Mouse (Mus musculus): Measurements from ENCODE around the gene Adcy3. TPM values are rescaled to one million over a fixed set of nuclear protein-coding genes. Genes with fewer than 3 reads are reported as not detected.

Gene Adcy3
- polyA plus RNA-seq, 1 experiment from 2014 or later = 8.9 TPM

GRCm38 (mm10) chr12:4206106-4206505 lies 73.2 kb downstream of the Adcy3 start:
- H3K4me1 ChIP-seq (ENCODE audit: control insufficient read depth, insufficient read depth, low read length) = no peaks in the 10 kb centered on the region

GRCm38 (mm10) chr12:4208405-4209133 lies 75.7 kb downstream of the Adcy3 start:
- no peak overlapping the region for H3K4me2 ChIP-seq (replicated peaks; ENCODE audit: low read depth, low read length)
- H3K4me3 ChIP-seq (ENCODE audit: low read depth, low read length) = no peak overlapping the region
- 0 out of 2 replicates have a peak, but pooled peaks have one; percentile 30 for ATAC-seq (ENCODE audit: insufficient number of reproducible peaks, insufficient read depth, low FRiP score, low read depth)

More at GRCm38 (mm10) chr12:4206106-4206505, 73.2 kb downstream of the Adcy3 start:
- ATAC-seq (ENCODE audit: insufficient number of reproducible peaks, insufficient read depth, low FRiP score, low read depth) = no peak
- Histone ChIP-seq H3K9ac (replicated peaks; ENCODE audit: low read depth, low read length) (no peak overlapping the region), H3K9me3 (ENCODE audit: control insufficient read depth, low read depth, low read length) (no peaks in the 10 kb centered on the region), H3K27ac (ENCODE audit: low read length) (no peak overlapping the region), H3K36me3 (ENCODE audit: control insufficient read depth, insufficient read depth, low read length) (peaks cover 29% of the 10 kb centered on the region), H3K4me3 (ENCODE audit: low read depth, low read length) (no peak overlapping the region), H3K4me2 (replicated peaks; ENCODE audit: low read depth, low read length) (no peak overlapping the region), H3K27me3 (ENCODE audit: control insufficient read depth, insufficient read depth, low read length) (no peaks in the 10 kb centered on the region)
- WGBS = 94% methylated on average over 11 of the region's 11 CpGs

GRCm38 (mm10) chr12:4209196-4209595 lies 76.3 kb downstream of the Adcy3 start:
- no peaks in the 10 kb centered on the region for H3K9me3 ChIP-seq (ENCODE audit: control insufficient read depth, low read depth, low read length)
- H3K9ac ChIP-seq (replicated peaks; ENCODE audit: low read depth, low read length) = no peak overlapping the region
- ATAC-seq (ENCODE audit: insufficient number of reproducible peaks, insufficient read depth, low FRiP score, low read depth) = no peak
- 97% methylated on average over 9 of the region's 9 CpGs for WGBS
- H3K4me3 ChIP-seq (ENCODE audit: low read depth, low read length) = no peak overlapping the region
- peaks cover 44% of the 10 kb centered on the region for H3K36me3 ChIP-seq (ENCODE audit: control insufficient read depth, insufficient read depth, low read length)
- H3K4me1 ChIP-seq (ENCODE audit: control insufficient read depth, insufficient read depth, low read length) = no peaks in the 10 kb centered on the region
- no peak overlapping the region for H3K4me2 ChIP-seq (replicated peaks; ENCODE audit: low read depth, low read length)
- no peaks in the 10 kb centered on the region for H3K27me3 ChIP-seq (ENCODE audit: control insufficient read depth, insufficient read depth, low read length)
- no peak overlapping the region for H3K27ac ChIP-seq (ENCODE audit: low read length)

More at GRCm38 (mm10) chr12:4208405-4209133, 75.7 kb downstream of the Adcy3 start:
- H3K27me3 ChIP-seq (ENCODE audit: control insufficient read depth, insufficient read depth, low read length) = no peaks in the 10 kb centered on the region
- H3K4me1 ChIP-seq (ENCODE audit: control insufficient read depth, insufficient read depth, low read length) = no peaks in the 10 kb centered on the region
- no peaks in the 10 kb centered on the region for H3K9me3 ChIP-seq (ENCODE audit: control insufficient read depth, low read depth, low read length)
- H3K9ac ChIP-seq (replicated peaks; ENCODE audit: low read depth, low read length) = no peak overlapping the region
- H3K36me3 ChIP-seq (ENCODE audit: control insufficient read depth, insufficient read depth, low read length) = peaks cover 41% of the 10 kb centered on the region
- no peak overlapping the region for H3K27ac ChIP-seq (ENCODE audit: low read length)
- 84% methylated on average over 15 of the region's 15 CpGs for WGBS

- 84% methylated on average over 9 of the region's 9 CpGs for WGBS
- no peak overlapping the region for H3K27ac ChIP-seq (ENCODE audit: low read length)
- H3K9ac ChIP-seq (replicated peaks; ENCODE audit: low read depth, low read length) = no peak overlapping the region
- no peak for ATAC-seq (ENCODE audit: insufficient number of reproducible peaks, insufficient read depth, low FRiP score, low read depth)
- no peaks in the 10 kb centered on the region for H3K27me3 ChIP-seq (ENCODE audit: control insufficient read depth, insufficient read depth, low read length)
- H3K9me3 ChIP-seq (ENCODE audit: control insufficient read depth, low read depth, low read length) = no peaks in the 10 kb centered on the region
- no peaks in the 10 kb centered on the region for H3K4me1 ChIP-seq (ENCODE audit: control insufficient read depth, insufficient read depth, low read length)
- peaks cover 54% of the 10 kb centered on the region for H3K36me3 ChIP-seq (ENCODE audit: control insufficient read depth, insufficient read depth, low read length)
- H3K4me3 ChIP-seq (ENCODE audit: low read depth, low read length) = no peak overlapping the region
- H3K4me2 ChIP-seq (replicated peaks; ENCODE audit: low read depth, low read length) = no peak overlapping the region
Measured at GRCm38 (mm10) chr12:4211174-4211573, 78.3 kb downstream of the Adcy3 start.

- no peak overlapping the region for H3K27ac ChIP-seq (ENCODE audit: low read length)
- H3K27me3 ChIP-seq (ENCODE audit: control insufficient read depth, insufficient read depth, low read length) = no peaks in the 10 kb centered on the region
- no peaks in the 10 kb centered on the region for H3K9me3 ChIP-seq (ENCODE audit: control insufficient read depth, low read depth, low read length)
- no peak overlapping the region for H3K9ac ChIP-seq (replicated peaks; ENCODE audit: low read depth, low read length)
- no peaks in the 10 kb centered on the region for H3K4me1 ChIP-seq (ENCODE audit: control insufficient read depth, insufficient read depth, low read length)
- peaks cover 47% of the 10 kb centered on the region for H3K36me3 ChIP-seq (ENCODE audit: control insufficient read depth, insufficient read depth, low read length)
- H3K4me2 ChIP-seq (replicated peaks; ENCODE audit: low read depth, low read length) = no peak overlapping the region
- ATAC-seq (ENCODE audit: insufficient number of reproducible peaks, insufficient read depth, low FRiP score, low read depth) = no peak
- WGBS = 76% methylated on average over 8 of the region's 8 CpGs
- H3K4me3 ChIP-seq (ENCODE audit: low read depth, low read length) = no peak overlapping the region
Measured at GRCm38 (mm10) chr12:4212908-4213307, 80.0 kb downstream of the Adcy3 start.

DNA sequence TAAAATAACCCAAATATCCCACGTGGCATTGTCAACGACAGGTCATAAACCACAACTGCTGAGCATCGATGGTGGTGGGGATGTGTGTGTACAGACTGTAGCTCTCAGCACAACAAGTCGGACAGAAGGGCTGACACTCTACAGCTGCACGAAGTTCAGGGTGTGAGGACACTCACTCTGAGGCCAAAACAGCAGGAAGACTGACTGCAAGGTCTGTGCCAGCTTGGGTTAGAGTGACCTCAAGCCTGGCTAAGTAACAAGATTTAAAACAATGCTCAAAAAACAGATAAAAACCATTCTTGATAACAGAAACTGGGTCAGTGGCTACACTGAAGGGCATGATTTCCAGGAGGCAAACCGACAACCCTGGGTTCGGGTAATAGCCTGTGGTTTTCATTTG lies 97.3 kb downstream of the Adcy3 start:
- Histone ChIP-seq H3K4me3 (ENCODE audit: low read depth, low read length) (no peak overlapping the region), H3K9ac (replicated peaks; ENCODE audit: low read depth, low read length) (no peak overlapping the region), H3K27me3 (ENCODE audit: control insufficient read depth, insufficient read depth, low read length) (no peaks in the 10 kb centered on the region), H3K4me2 (replicated peaks; ENCODE audit: low read depth, low read length) (no peak overlapping the region), H3K36me3 (ENCODE audit: control insufficient read depth, insufficient read depth, low read length) (peaks cover 16% of the 10 kb centered on the region), H3K4me1 (ENCODE audit: control insufficient read depth, insufficient read depth, low read length) (peaks cover 10% of the 10 kb centered on the region; the same call in 1 of the 2 replicates), H3K27ac (ENCODE audit: low read length) (no peak overlapping the region), H3K9me3 (ENCODE audit: control insufficient read depth, low read depth, low read length) (no peaks in the 10 kb centered on the region)
- 93% methylated on average over 7 of the region's 7 CpGs for WGBS
- no peak for ATAC-seq (ENCODE audit: insufficient number of reproducible peaks, insufficient read depth, low FRiP score, low read depth)

DNA sequence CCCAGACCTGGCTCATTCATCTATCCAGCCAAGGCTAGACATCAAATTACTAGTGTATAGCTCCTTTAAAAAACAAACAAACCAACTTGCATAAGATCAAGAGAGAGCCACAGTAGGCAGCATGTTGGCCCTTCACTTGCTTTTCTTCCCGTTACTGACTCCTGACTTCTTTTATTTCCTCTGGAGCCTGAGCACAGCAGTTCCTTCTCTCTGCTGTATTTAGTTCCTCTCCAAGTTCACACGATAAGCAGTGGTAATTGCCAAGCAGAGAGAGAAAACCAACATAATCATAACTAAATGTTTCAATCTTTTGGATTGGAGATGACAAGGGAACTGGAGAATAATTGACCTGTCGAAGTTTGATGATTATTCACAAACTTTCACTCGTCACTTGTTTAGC lies 99.9 kb downstream of the Adcy3 start:
- Histone ChIP-seq H3K9ac (replicated peaks; ENCODE audit: low read depth, low read length) (peak overlapping the region; percentile 50; the same call in 1 of the 2 replicates), H3K4me3 (ENCODE audit: low read depth, low read length) (peak overlapping the region; percentile 76), H3K4me2 (replicated peaks; ENCODE audit: low read depth, low read length) (peak overlapping the region; percentile 53), H3K27me3 (ENCODE audit: control insufficient read depth, insufficient read depth, low read length) (no peaks in the 10 kb centered on the region), H3K9me3 (ENCODE audit: control insufficient read depth, low read depth, low read length) (no peaks in the 10 kb centered on the region), H3K27ac (ENCODE audit: low read length) (no peak overlapping the region), H3K36me3 (ENCODE audit: control insufficient read depth, insufficient read depth, low read length) (peaks cover 7% of the 10 kb centered on the region; the same call in 1 of the 2 replicates), H3K4me1 (ENCODE audit: control insufficient read depth, insufficient read depth, low read length) (peaks cover 10% of the 10 kb centered on the region; the same call in 1 of the 2 replicates)
- ATAC-seq (ENCODE audit: insufficient number of reproducible peaks, insufficient read depth, low FRiP score, low read depth) = no peak
- 32% methylated on average over 4 of the region's 4 CpGs for WGBS

GRCm38 (mm10) chr12:4233572-4234508 lies 100.9 kb downstream of the Adcy3 start, which contains the start of the genes Ptrhd1 and Cenpo:
Gene Ptrhd1, plus strand, starts transcription at chr12:4234027.
Gene Cenpo, minus strand, starts transcription at chr12:4234294.
- no peaks in the 10 kb centered on the region for H3K9me3 ChIP-seq (ENCODE audit: control insufficient read depth, low read depth, low read length)

More at GRCm38 (mm10) chr12:4233572-4234508, 100.9 kb downstream of the Adcy3 start, which contains the start of the genes Ptrhd1 and Cenpo:
- H3K4me1 ChIP-seq (ENCODE audit: control insufficient read depth, insufficient read depth, low read length) = peaks cover 10% of the 10 kb centered on the region; the same call in 1 of the 2 replicates
- ATAC-seq (ENCODE audit: insufficient number of reproducible peaks, insufficient read depth, low FRiP score, low read depth) = peak; percentile 97
- H3K4me3 ChIP-seq (ENCODE audit: low read depth, low read length) = peak within 1 kb of the TSS; percentile 76
- under 1% methylated on average over 50 of the region's 50 CpGs for WGBS
- peak within 1 kb of the TSS; percentile 94 for H3K27ac ChIP-seq (ENCODE audit: low read length)
- peak within 1 kb of the TSS; percentile 50 for H3K9ac ChIP-seq (replicated peaks; ENCODE audit: low read depth, low read length)
- no peaks in the 10 kb centered on the region for H3K27me3 ChIP-seq (ENCODE audit: control insufficient read depth, insufficient read depth, low read length)
- H3K4me2 ChIP-seq (replicated peaks; ENCODE audit: low read depth, low read length) = peak within 1 kb of the TSS; percentile 53
- peaks cover 7% of the 10 kb centered on the region; the same call in 1 of the 2 replicates for H3K36me3 ChIP-seq (ENCODE audit: control insufficient read depth, insufficient read depth, low read length)

Data from stomach, embryonic 14.5 days (tissue).